Mouse (Mus musculus) gastrocnemius, adult 2 months (tissue): ENCODE measurements around the gene Adamts14. TPM values are rescaled to one million over a fixed set of nuclear protein-coding genes. Genes with fewer than 3 reads are reported as not detected.
A peak's percentile ranks its signal among the peaks of the same experiment; 100 is the strongest.

Source experiments
- DNase-seq: peaks from one replicate; pipeline ENCODE4 v3.0.0; 2022
- H3K27ac ChIP-seq: fragments of 200-600 bp; 2 replicates; pipeline ENCODE4 v1.8.1; 2022; ENCODE audit warnings: mild to moderate bottlenecking
- H3K4me3 ChIP-seq: fragments of 200-600 bp; 2 replicates; pipeline ENCODE4 v1.8.1; 2022; ENCODE audit warnings: mild to moderate bottlenecking, moderate library complexity
- CTCF ChIP-seq: fragments of 200-600 bp; IDR thresholded peaks from 2 replicates; pipeline ENCODE4 v1.8.1; 2022; ENCODE audit warnings: antibody characterized with exemption, mild to moderate bottlenecking, moderate library complexity
- intact Hi-C: fragments of 180-260 bp; cut with DNase I; formaldehyde crosslinking; loops from one replicate; pipeline ENCODE4 v1.15.1; 2025
- long read RNA-seq, 2 experiments: library from polyadenylated mRNA; stranded (forward); transcript quantifications; one replicate each; pipeline ENCODE4 v2.0.0; 2021
- total RNA-seq, 2 experiments: library from RNA; stranded (reverse); gene quantifications; 2 replicates each; pipeline ENCODE4 v1.2.3; 2021

Adamts14 gene
- total RNA-seq: 1 to 10 TPM in 1 of 2 experiments, under 1 TPM in 1; 0.43 to 1.5 TPM
- long read RNA-seq, experiment 1: 0 reads
- long read RNA-seq, experiment 2: 0 reads

- peak; percentile 67 for DNase-seq
- Histone ChIP-seq H3K27ac (peak within 1 kb of the TSS; percentile 76), H3K4me3 (peak within 1 kb of the TSS; percentile 78)
- intact Hi-C loops: no loop called here
- no peak; the same call in 1 of the 2 replicates for TF ChIP-seq CTCF
Observed at GRCm38 (mm10) chr10:61273081-61273843, at the start of gene Adamts14. Adamts14 (minus strand) TSS chr10:61273438.

- no peak overlapping the region for H3K4me3 ChIP-seq
- H3K27ac ChIP-seq: no peak overlapping the region
- intact Hi-C loops: no loop called here
- no peak for DNase-seq
- peak; percentile 8; the same call in 1 of the 2 replicates for TF ChIP-seq CTCF
Observed at GRCm38 (mm10) chr10:61318527-61318926, 45.3 kb upstream of the Adamts14 start.

GRCm38 (mm10) chr10:61315324-61315880 lies 42.2 kb upstream of the Adamts14 start:
- Histone ChIP-seq H3K27ac (no peak overlapping the region), H3K4me3 (no peak overlapping the region)
- DNase-seq: no peak
- TF ChIP-seq CTCF: no peak
- intact Hi-C loops: no loop called here

GRCm38 (mm10) chr10:61313750-61314149 lies 40.5 kb upstream of the Adamts14 start:
- no peak overlapping the region for H3K27ac ChIP-seq
- H3K4me3 ChIP-seq: no peak overlapping the region
- TF ChIP-seq CTCF: no peak
- intact Hi-C loops: no loop called here
- DNase-seq: no peak

- DNase-seq: no peak
- Histone ChIP-seq H3K27ac (peak overlapping the region; percentile 53), H3K4me3 (no peak overlapping the region)
- TF ChIP-seq CTCF: no peak
- intact Hi-C loops: no loop called here
Observed at GRCm38 (mm10) chr10:61312754-61313153, 39.5 kb upstream of the Adamts14 start.

- no peak for DNase-seq
- H3K4me3 ChIP-seq: no peak overlapping the region
- no peak for TF ChIP-seq CTCF
- intact Hi-C loops: no loop called here
- H3K27ac ChIP-seq: no peak overlapping the region
Observed at GRCm38 (mm10) chr10:61312159-61312558, 38.9 kb upstream of the Adamts14 start.

GRCm38 (mm10) chr10:61308706-61309320 lies 35.6 kb upstream of the Adamts14 start:
- H3K27ac ChIP-seq: no peak overlapping the region
- intact Hi-C loops: no loop called here
- no peak for TF ChIP-seq CTCF
- no peak for DNase-seq
- H3K4me3 ChIP-seq: no peak overlapping the region

GRCm38 (mm10) chr10:61305928-61306590 lies 32.8 kb upstream of the Adamts14 start:
- Histone ChIP-seq H3K4me3 (no peak overlapping the region), H3K27ac (no peak overlapping the region)
- intact Hi-C loops: no loop called here
- DNase-seq: no peak
- TF ChIP-seq CTCF: no peak

GRCm38 (mm10) chr10:61304046-61304445 lies 30.8 kb upstream of the Adamts14 start:
- H3K4me3 ChIP-seq: no peak overlapping the region
- no peak overlapping the region for H3K27ac ChIP-seq
- no peak for TF ChIP-seq CTCF
- intact Hi-C loops: no loop called here
- DNase-seq: no peak

- no peak for TF ChIP-seq CTCF
- DNase-seq: no peak
- no peak overlapping the region for H3K27ac ChIP-seq
- H3K4me3 ChIP-seq: no peak overlapping the region
- intact Hi-C loops: no loop called here
Observed at GRCm38 (mm10) chr10:61300996-61301395, 27.8 kb upstream of the Adamts14 start.

GRCm38 (mm10) chr10:61297477-61297876 lies 24.2 kb upstream of the Adamts14 start, which contains the start of gene Prf1:
Prf1 (plus strand) TSS chr10:61297833.
- no peak for TF ChIP-seq CTCF
- H3K27ac ChIP-seq: no peak within 1 kb of the TSS
- H3K4me3 ChIP-seq: no peak within 1 kb of the TSS
- intact Hi-C loops: no loop called here
- no peak for DNase-seq

GRCm38 (mm10) chr10:61296713-61297445 lies 23.6 kb upstream of the Adamts14 start:
- intact Hi-C loops: no loop called here
- DNase-seq: no peak
- Histone ChIP-seq H3K27ac (no peak overlapping the region), H3K4me3 (no peak overlapping the region)
- TF ChIP-seq CTCF: no peak
